Mouse (Mus musculus) neural tube, embryonic 14.5 days (tissue): ENCODE results near the gene Syde2. TPM values are rescaled to one million over a fixed set of nuclear protein-coding genes. Genes with fewer than 3 reads are reported as not detected.
"Not testable (repeated sequence)": the region's sequence is repeated elsewhere in the genome, so short reads cannot be mapped to it uniquely, and the experiment has no call there.

Experiments
- ATAC-seq: fragments of 200-750 bp; cut with Nextera tagmentation; 2 replicates; pipeline ENCODE4 v1.8.0; 2017; ENCODE audit warnings: low read depth, mild to moderate bottlenecking, moderate TSS enrichment, moderate library complexity
- H3K27ac ChIP-seq: fragments of 300-500 bp; sonication (generic); 2 replicates; pipeline ENCODE4 v1.5.1; 2014; ENCODE audit warnings: low read depth, mild to moderate bottlenecking, control low read depth, low read length, moderate library complexity, mixed read lengths
- H3K27me3 ChIP-seq: fragments of 300-500 bp; sonication (generic); 2 replicates; pipeline ENCODE4 v1.6.1; 2014; ENCODE audit warnings: low read length; ENCODE audit not compliant: control insufficient read depth, insufficient read depth
- H3K36me3 ChIP-seq: fragments of 300-500 bp; sonication (generic); 2 replicates; pipeline ENCODE4 v1.6.1; 2014; ENCODE audit warnings: low read length, mixed read lengths; ENCODE audit not compliant: control insufficient read depth, insufficient read depth
- H3K4me1 ChIP-seq: fragments of 300-500 bp; sonication (generic); 2 replicates; pipeline ENCODE4 v1.6.1; 2014; ENCODE audit warnings: low read length; ENCODE audit not compliant: control insufficient read depth, insufficient read depth
- H3K4me2 ChIP-seq: fragments of 300-500 bp; sonication (generic); 2 replicates; pipeline ENCODE4 v1.6.1; 2014; ENCODE audit warnings: mild to moderate bottlenecking, low read depth, low read length, control low read depth
- H3K4me3 ChIP-seq: fragments of 300-500 bp; sonication (generic); 2 replicates; pipeline ENCODE4 v1.5.1; 2014; ENCODE audit warnings: low read depth, low read length, control low read depth, mixed read lengths
- H3K9ac ChIP-seq: fragments of 300-500 bp; sonication (generic); replicated peaks from 2 replicates; pipeline ENCODE4 v1.6.1; 2014; ENCODE audit warnings: low read depth, mild to moderate bottlenecking, control low read depth, low read length, mixed read lengths
- H3K9me3 ChIP-seq: fragments of 300-500 bp; sonication (generic); 2 replicates; pipeline ENCODE4 v1.6.1; 2016; ENCODE audit warnings: low read length; ENCODE audit not compliant: control insufficient read depth
- WGBS: fragments of 180-500 bp; shearing (Covaris S2); extraction: QIAGEN DNeasy Blood & Tissue Kit; methylation state at CpG from one replicate; pipeline ENCODE4 v1.1.7; 2014; 5-methylcytosine and 5-hydroxymethylcytosine counted together
- polyA plus RNA-seq: library from polyadenylated mRNA; unstranded; fragments of >200 nt; fragmentation: Nextera tagmentation; extraction: Ambion mirVana; gene quantifications from 2 replicates; pipeline ENCODE4 v1.2.1, GENCODE M21; 2014

Syde2 gene
- polyA plus RNA-seq, 1 experiment from 2014 or later: 1.1 TPM

- H3K4me1 ChIP-seq: no peaks in the 10 kb centered on the region
- WGBS: 93% methylated on average over 5 of the region's 5 CpGs
Observed at GRCm38 (mm10) chr3:145995489-145995888, 7.8 kb downstream of the Syde2 start.

GRCm38 (mm10) chr3:145996539-145996938 is 8.9 kb downstream of the Syde2 start:
- H3K27me3 ChIP-seq, ATAC-seq, H3K36me3 ChIP-seq, H3K4me3 ChIP-seq, H3K9me3 ChIP-seq, H3K4me1 ChIP-seq, H3K4me2 ChIP-seq, H3K27ac ChIP-seq, H3K9ac ChIP-seq: not testable (repeated sequence)
- WGBS: 79% methylated on average over 4 of the region's 5 CpGs

More at GRCm38 (mm10) chr3:145995489-145995888, 7.8 kb downstream of the Syde2 start:
- no peak for ATAC-seq
- H3K36me3 ChIP-seq: no peaks in the 10 kb centered on the region
- H3K4me3 ChIP-seq: no peak overlapping the region
- no peak overlapping the region for H3K27ac ChIP-seq
- no peaks in the 10 kb centered on the region for H3K27me3 ChIP-seq
- H3K9me3 ChIP-seq: no peaks in the 10 kb centered on the region
- H3K9ac ChIP-seq: no peak overlapping the region
- H3K4me2 ChIP-seq: no peak overlapping the region

- Histone ChIP-seq H3K4me2 (no peak overlapping the region), H3K4me3 (no peak overlapping the region), H3K9me3 (no peaks in the 10 kb centered on the region), H3K36me3 (peaks cover 4% of the 10 kb centered on the region; the same call in 1 of the 2 replicates), H3K27me3 (no peaks in the 10 kb centered on the region), H3K4me1 (no peaks in the 10 kb centered on the region), H3K27ac (no peak overlapping the region), H3K9ac (no peak overlapping the region)
- 91% methylated on average over 14 of the region's 14 CpGs for WGBS
- no peak for ATAC-seq
Observed at GRCm38 (mm10) chr3:146004347-146005051, 16.8 kb downstream of the Syde2 start.

GRCm38 (mm10) chr3:146007872-146008271 is 20.2 kb downstream of the Syde2 start:
- H3K4me3 ChIP-seq: no peak overlapping the region
- H3K27ac ChIP-seq: no peak overlapping the region
- H3K9me3 ChIP-seq: no peaks in the 10 kb centered on the region
- no peak overlapping the region for H3K9ac ChIP-seq
- no peak for ATAC-seq
- H3K36me3 ChIP-seq: no peaks in the 10 kb centered on the region
- H3K4me1 ChIP-seq: no peaks in the 10 kb centered on the region
- no peak overlapping the region for H3K4me2 ChIP-seq
- 88% methylated on average over 6 of the region's 6 CpGs for WGBS
- no peaks in the 10 kb centered on the region for H3K27me3 ChIP-seq

- Histone ChIP-seq H3K9ac (no peak overlapping the region), H3K4me3 (no peak overlapping the region), H3K27ac (no peak overlapping the region), H3K27me3 (no peaks in the 10 kb centered on the region), H3K4me1 (no peaks in the 10 kb centered on the region), H3K4me2 (no peak overlapping the region), H3K36me3 (no peaks in the 10 kb centered on the region), H3K9me3 (no peaks in the 10 kb centered on the region)
- no peak for ATAC-seq
- 72% methylated on average over 19 of the region's 20 CpGs for WGBS
Observed at GRCm38 (mm10) chr3:146009859-146010645, 22.4 kb downstream of the Syde2 start.

GRCm38 (mm10) chr3:146010751-146011150 is 23.1 kb downstream of the Syde2 start:
- Histone ChIP-seq H3K4me3 (no peak overlapping the region), H3K27ac (no peak overlapping the region), H3K4me2 (no peak overlapping the region), H3K27me3 (no peaks in the 10 kb centered on the region), H3K9me3 (no peaks in the 10 kb centered on the region), H3K36me3 (no peaks in the 10 kb centered on the region), H3K4me1 (no peaks in the 10 kb centered on the region), H3K9ac (no peak overlapping the region)
- no peak for ATAC-seq
- 83% methylated on average over 4 of the region's 4 CpGs for WGBS

GRCm38 (mm10) chr3:146011544-146012218 is 24.0 kb downstream of the Syde2 start:
- 77% methylated on average over 8 of the region's 8 CpGs for WGBS
- ATAC-seq: no peak

GRCm38 (mm10) chr3:146013490-146013889 is 25.8 kb downstream of the Syde2 start:
- Histone ChIP-seq H3K9ac (no peak overlapping the region), H3K4me3 (no peak overlapping the region), H3K9me3 (no peaks in the 10 kb centered on the region), H3K4me2 (no peak overlapping the region), H3K4me1 (no peaks in the 10 kb centered on the region), H3K36me3 (no peaks in the 10 kb centered on the region), H3K27me3 (no peaks in the 10 kb centered on the region), H3K27ac (no peak overlapping the region)
- ATAC-seq: no peak
- WGBS: 90% methylated on average over 7 of the region's 7 CpGs

More at GRCm38 (mm10) chr3:146011544-146012218, 24.0 kb downstream of the Syde2 start:
- Histone ChIP-seq H3K27ac (no peak overlapping the region), H3K4me1 (no peaks in the 10 kb centered on the region), H3K4me2 (no peak overlapping the region), H3K9me3 (no peaks in the 10 kb centered on the region), H3K9ac (no peak overlapping the region), H3K27me3 (no peaks in the 10 kb centered on the region), H3K36me3 (no peaks in the 10 kb centered on the region), H3K4me3 (no peak overlapping the region)

- H3K4me1 ChIP-seq: no peaks in the 10 kb centered on the region
- no peaks in the 10 kb centered on the region for H3K9me3 ChIP-seq
- ATAC-seq: no peak
- WGBS: 92% methylated on average over 12 of the region's 12 CpGs
- no peaks in the 10 kb centered on the region for H3K27me3 ChIP-seq
- no peak overlapping the region for H3K27ac ChIP-seq
- no peaks in the 10 kb centered on the region for H3K36me3 ChIP-seq
- H3K4me3 ChIP-seq: no peak overlapping the region
- no peak overlapping the region for H3K4me2 ChIP-seq
- no peak overlapping the region for H3K9ac ChIP-seq
Observed at GRCm38 (mm10) chr3:146014321-146014720, 26.7 kb downstream of the Syde2 start.
